Mouse (Mus musculus) hindbrain, embryonic 16.5 days (tissue): ENCODE results near the gene Itga11. TPM values are rescaled to one million over a fixed set of nuclear protein-coding genes. Genes with fewer than 3 reads are reported as not detected.

Source experiments
- ATAC-seq: fragments of 200-750 bp; cut with Nextera tagmentation; 2 replicates; pipeline ENCODE4 v1.8.0; 2017; ENCODE audit warnings: moderate TSS enrichment, moderate library complexity
- H3K27ac ChIP-seq: fragments of 300-500 bp; sonication (generic); 2 replicates; pipeline ENCODE4 v1.5.1; 2014; ENCODE audit warnings: low read depth, mild to moderate bottlenecking, control low read depth, low read length, moderate library complexity
- H3K27me3 ChIP-seq: fragments of 300-500 bp; sonication (generic); replicated peaks from 2 replicates; pipeline ENCODE4 v1.6.1; 2014; ENCODE audit warnings: low read length; ENCODE audit not compliant: control insufficient read depth, insufficient read depth
- H3K36me3 ChIP-seq: fragments of 300-500 bp; sonication (generic); 2 replicates; pipeline ENCODE4 v1.6.1; 2014; ENCODE audit warnings: mild to moderate bottlenecking, low read length, moderate library complexity, mixed read lengths; ENCODE audit not compliant: control insufficient read depth, insufficient read depth
- H3K4me1 ChIP-seq: fragments of 300-500 bp; sonication (generic); 2 replicates; pipeline ENCODE4 v1.6.1; 2014; ENCODE audit warnings: low read depth, low read length; ENCODE audit not compliant: control insufficient read depth, insufficient read depth
- H3K4me2 ChIP-seq: fragments of 300-500 bp; sonication (generic); 2 replicates; pipeline ENCODE4 v1.6.1; 2014; ENCODE audit warnings: mild to moderate bottlenecking, low read length, control low read depth, moderate library complexity
- H3K4me3 ChIP-seq: fragments of 300-500 bp; sonication (generic); 2 replicates; pipeline ENCODE4 v1.5.1; 2014; ENCODE audit warnings: mild to moderate bottlenecking, low read length, control low read depth, moderate library complexity
- H3K9ac ChIP-seq: fragments of 300-500 bp; sonication (generic); 2 replicates; pipeline ENCODE4 v1.6.1; 2014; ENCODE audit warnings: low read depth, mild to moderate bottlenecking, control low read depth, low read length, moderate library complexity
- H3K9me3 ChIP-seq: fragments of 300-500 bp; sonication (generic); 2 replicates; pipeline ENCODE4 v1.6.1; 2014; ENCODE audit warnings: mild to moderate bottlenecking, low read length, moderate library complexity; ENCODE audit not compliant: control insufficient read depth
- WGBS: fragments of 180-500 bp; shearing (Covaris S2); extraction: QIAGEN DNeasy Blood & Tissue Kit; methylation state at CpG from one replicate; pipeline ENCODE4 v1.1.7; 2014; 5-methylcytosine and 5-hydroxymethylcytosine counted together
- polyA plus RNA-seq: library from polyadenylated mRNA; unstranded; fragments of >200 nt; fragmentation: Nextera tagmentation; extraction: Ambion mirVana; gene quantifications from 2 replicates; pipeline ENCODE4 v1.2.1, GENCODE M21; 2015

Itga11 gene
- polyA plus RNA-seq, 1 experiment from 2014 or later, result 1.1 TPM

- WGBS, result 80% methylated on average over 7 of the region's 7 CpGs
Measured at GRCm38 (mm10) chr9:62673241-62673640, 4.4 kb upstream of the Itga11 start.

DNA sequence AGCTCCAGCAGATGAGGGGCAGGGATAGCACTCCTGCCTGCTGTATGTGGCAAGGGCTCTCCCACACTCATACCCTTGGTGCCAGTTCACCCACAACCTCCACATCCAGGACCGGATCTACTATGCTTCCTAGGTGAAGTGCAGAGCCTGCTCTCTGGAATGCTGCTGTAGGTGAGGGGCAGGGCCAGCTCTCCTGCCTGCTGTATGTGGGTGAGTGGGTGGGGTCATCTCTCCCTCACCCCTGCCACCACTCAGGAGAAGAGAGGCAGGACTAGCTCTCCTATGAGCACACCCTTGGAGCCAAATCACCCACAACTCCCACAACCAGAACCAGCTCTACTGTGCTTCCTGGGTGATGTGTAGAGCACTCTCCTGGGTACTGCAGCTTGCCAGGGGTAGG lies 2.5 kb upstream of the Itga11 start:
- Histone ChIP-seq H3K36me3 (no peaks in the 10 kb centered on the region), H3K4me2 (no peak overlapping the region), H3K27ac (no peak overlapping the region), H3K4me3 (no peak overlapping the region), H3K4me1 (peaks cover 15% of the 10 kb centered on the region), H3K9ac (no peak overlapping the region), H3K9me3 (no peaks in the 10 kb centered on the region), H3K27me3 (peaks cover 16% of the 10 kb centered on the region)
- 92% methylated on average over 1 of the region's 1 CpGs for WGBS
- ATAC-seq, result no peak

More at GRCm38 (mm10) chr9:62673241-62673640, 4.4 kb upstream of the Itga11 start:
- H3K9me3 ChIP-seq, result no peaks in the 10 kb centered on the region
- peaks cover 6% of the 10 kb centered on the region for H3K27me3 ChIP-seq
- no peak overlapping the region for H3K4me3 ChIP-seq
- H3K4me1 ChIP-seq, result peaks cover 9% of the 10 kb centered on the region
- H3K27ac ChIP-seq, result no peak overlapping the region
- no peaks in the 10 kb centered on the region for H3K36me3 ChIP-seq
- H3K9ac ChIP-seq, result no peak overlapping the region
- no peak for ATAC-seq
- no peak overlapping the region for H3K4me2 ChIP-seq

DNA sequence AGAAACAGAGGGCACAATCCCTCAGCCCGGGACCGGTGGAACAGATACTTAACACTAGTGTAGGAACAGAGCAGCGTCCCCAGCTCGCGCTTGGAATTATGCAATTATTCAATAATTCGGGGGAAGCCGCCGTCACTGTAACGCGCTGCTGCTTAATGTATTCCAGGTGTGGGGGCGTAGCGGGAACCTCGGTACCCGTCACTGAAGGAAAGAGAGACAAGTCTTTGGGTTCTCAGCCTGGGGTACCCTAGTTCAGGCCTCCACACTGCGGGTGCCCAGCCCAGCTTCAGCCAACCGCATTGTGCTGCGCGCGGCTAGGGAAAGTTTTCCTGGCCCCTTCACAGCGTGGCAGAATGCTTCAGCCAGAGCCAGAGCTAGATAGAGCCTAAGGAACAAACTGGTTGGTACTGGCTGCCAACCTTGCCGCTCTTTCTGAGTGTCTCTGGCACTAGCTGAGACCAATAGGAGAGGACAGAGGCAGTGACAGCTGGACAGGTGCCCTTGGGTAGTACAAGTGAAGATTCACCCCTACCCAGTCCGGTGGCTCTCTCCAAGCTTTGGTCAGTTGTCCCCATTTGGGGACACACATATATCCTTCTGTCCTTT lies 1.0 kb downstream of the Itga11 start:
- Histone ChIP-seq H3K9me3 (no peaks in the 10 kb centered on the region), H3K27me3 (peaks cover 16% of the 10 kb centered on the region), H3K4me3 (peak overlapping the region; percentile 39), H3K4me2 (peak overlapping the region; percentile 73), H3K4me1 (peaks cover 15% of the 10 kb centered on the region), H3K36me3 (no peaks in the 10 kb centered on the region), H3K27ac (no peak overlapping the region), H3K9ac (no peak overlapping the region)
- 5% methylated on average over 22 of the region's 22 CpGs for WGBS
- ATAC-seq, result no peak

DNA sequence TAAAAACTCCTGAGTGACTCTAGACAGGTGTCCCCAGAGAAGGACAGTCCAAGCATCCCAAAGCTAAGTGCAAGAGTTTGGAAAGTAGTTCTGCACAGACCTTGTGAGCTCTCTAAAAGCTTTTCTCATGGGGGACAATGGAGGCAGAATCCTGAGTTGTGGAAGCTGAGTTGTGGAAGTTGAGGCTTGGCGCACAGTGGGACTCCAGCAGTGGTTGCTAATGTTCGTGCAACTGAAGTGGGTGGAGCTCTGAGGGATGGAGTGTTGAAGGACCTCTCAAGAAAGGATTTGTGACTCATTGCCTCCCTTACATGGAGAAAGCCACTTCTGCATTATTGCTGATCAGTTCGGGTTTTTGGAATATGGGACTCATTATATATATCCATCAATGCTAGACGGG lies 1.8 kb downstream of the Itga11 start:
- WGBS, result 68% methylated on average over 4 of the region's 4 CpGs
- no peak overlapping the region for H3K4me2 ChIP-seq

GRCm38 (mm10) chr9:62684311-62684710 lies 6.7 kb downstream of the Itga11 start:
- WGBS, result 92% methylated on average over 7 of the region's 7 CpGs
- H3K9ac ChIP-seq, result no peak overlapping the region
- no peak overlapping the region for H3K27ac ChIP-seq
- H3K4me3 ChIP-seq, result no peak overlapping the region
- H3K9me3 ChIP-seq, result no peaks in the 10 kb centered on the region
- H3K27me3 ChIP-seq, result peaks cover 6% of the 10 kb centered on the region
- ATAC-seq, result no peak
- H3K4me2 ChIP-seq, result no peak overlapping the region
- no peaks in the 10 kb centered on the region for H3K4me1 ChIP-seq
- no peaks in the 10 kb centered on the region for H3K36me3 ChIP-seq

More for the DNA sequence above, 1.8 kb downstream of the Itga11 start:
- H3K9ac ChIP-seq, result no peak overlapping the region
- H3K27me3 ChIP-seq, result peaks cover 16% of the 10 kb centered on the region
- H3K36me3 ChIP-seq, result no peaks in the 10 kb centered on the region
- no peak overlapping the region for H3K4me3 ChIP-seq
- H3K27ac ChIP-seq, result no peak overlapping the region
- H3K9me3 ChIP-seq, result no peaks in the 10 kb centered on the region
- ATAC-seq, result no peak
- peaks cover 15% of the 10 kb centered on the region for H3K4me1 ChIP-seq

GRCm38 (mm10) chr9:62689748-62690147 lies 12.1 kb downstream of the Itga11 start:
- Histone ChIP-seq H3K4me1 (no peaks in the 10 kb centered on the region), H3K27me3 (no peaks in the 10 kb centered on the region), H3K27ac (no peak overlapping the region), H3K36me3 (no peaks in the 10 kb centered on the region), H3K4me2 (no peak overlapping the region), H3K9ac (no peak overlapping the region), H3K4me3 (no peak overlapping the region), H3K9me3 (no peaks in the 10 kb centered on the region)
- ATAC-seq, result no peak
- 91% methylated on average over 10 of the region's 10 CpGs for WGBS

- Histone ChIP-seq H3K4me3 (no peak overlapping the region), H3K9ac (no peak overlapping the region), H3K9me3 (no peaks in the 10 kb centered on the region), H3K27me3 (no peaks in the 10 kb centered on the region), H3K36me3 (no peaks in the 10 kb centered on the region), H3K4me1 (no peaks in the 10 kb centered on the region), H3K4me2 (no peak overlapping the region), H3K27ac (no peak overlapping the region)
- 86% methylated on average over 5 of the region's 5 CpGs for WGBS
- no peak for ATAC-seq
Measured at GRCm38 (mm10) chr9:62694054-62694453, 16.4 kb downstream of the Itga11 start.

GRCm38 (mm10) chr9:62695210-62695609 lies 17.6 kb downstream of the Itga11 start:
- WGBS, result 83% methylated on average over 9 of the region's 9 CpGs
- Histone ChIP-seq H3K36me3 (no peaks in the 10 kb centered on the region), H3K4me1 (no peaks in the 10 kb centered on the region), H3K4me2 (no peak overlapping the region), H3K9ac (no peak overlapping the region), H3K27me3 (no peaks in the 10 kb centered on the region), H3K9me3 (no peaks in the 10 kb centered on the region), H3K4me3 (no peak overlapping the region), H3K27ac (no peak overlapping the region)
- ATAC-seq, result no peak

- H3K27me3 ChIP-seq, result no peaks in the 10 kb centered on the region
- H3K4me3 ChIP-seq, result no peak overlapping the region
- H3K27ac ChIP-seq, result no peak overlapping the region
- no peak overlapping the region for H3K4me2 ChIP-seq
- 90% methylated on average over 4 of the region's 4 CpGs for WGBS
- H3K9ac ChIP-seq, result no peak overlapping the region
- H3K4me1 ChIP-seq, result no peaks in the 10 kb centered on the region
- no peak for ATAC-seq
- no peaks in the 10 kb centered on the region for H3K9me3 ChIP-seq
- H3K36me3 ChIP-seq, result no peaks in the 10 kb centered on the region
Measured at GRCm38 (mm10) chr9:62696799-62697198, 19.2 kb downstream of the Itga11 start.
